Mouse (Mus musculus) heart, adult 2 months (tissue): ENCODE measurements at regions not wholly inside any gene's neighbourhood (a gene's known extent, or its start where the extent isn't known, plus 50 kb on each side); places are given as distances from the start of the nearest gene placed in this dataset.
A peak's percentile ranks its signal among the peaks of the same experiment; 100 is the strongest.

Source experiments
- DNase-seq, 2 experiments: peaks; one replicate each; pipeline ENCODE4 v3.0.0; 2021
- H3K27ac ChIP-seq: fragments of 200-600 bp; 2 replicates; pipeline ENCODE4 v1.8.1; 2022
- H3K27me3 ChIP-seq: fragments of 200-500 bp; 2 replicates; pipeline ENCODE4 v1.6.1; 2012; ENCODE audit warnings: mild to moderate bottlenecking, low read length, inconsistent platforms, mixed read lengths; ENCODE audit not compliant: control insufficient read depth, insufficient read depth
- H3K36me3 ChIP-seq: fragments of 200-500 bp; 2 replicates; pipeline ENCODE4 v1.6.1; 2012; ENCODE audit warnings: low read length, inconsistent platforms; ENCODE audit not compliant: control insufficient read depth, insufficient read depth
- H3K4me1 ChIP-seq: fragments of 200-500 bp; 2 replicates; pipeline ENCODE4 v1.6.1; 2011; ENCODE audit warnings: low read length; ENCODE audit not compliant: control insufficient read depth, insufficient read depth
- H3K4me3 ChIP-seq: fragments of 200-600 bp; 2 replicates; pipeline ENCODE4 v1.8.1; 2022
- H3K79me2 ChIP-seq: fragments of 200-500 bp; replicated peaks from 2 replicates; pipeline ENCODE4 v1.6.1; 2012; ENCODE audit warnings: mild to moderate bottlenecking, inconsistent platforms, low read length, moderate library complexity, mixed read lengths; ENCODE audit not compliant: control insufficient read depth, insufficient read depth
- H3K9ac ChIP-seq: fragments of 200-500 bp; 2 replicates; pipeline ENCODE4 v1.6.1; 2012; ENCODE audit warnings: low read depth, mild to moderate bottlenecking, control low read depth, inconsistent platforms, low read length, mixed read lengths
- CTCF ChIP-seq: fragments of 200-600 bp; IDR thresholded peaks from 2 replicates; pipeline ENCODE4 v1.8.1; 2022; ENCODE audit warnings: antibody characterized with exemption, mild to moderate bottlenecking, moderate library complexity
- EP300 ChIP-seq: fragments of 200-500 bp; IDR thresholded peaks from 2 replicates; pipeline ENCODE4 v1.6.1; 2011; ENCODE audit warnings: low read depth, low read length, control low read depth; ENCODE audit not compliant: insufficient read depth
- POLR2A ChIP-seq: fragments of 200-500 bp; IDR thresholded peaks from 2 replicates; pipeline ENCODE4 v1.6.1; 2011; ENCODE audit warnings: mild to moderate bottlenecking, low read depth, low read length, control low read depth; ENCODE audit not compliant: insufficient read depth
- WGBS: fragments of 180-500 bp; shearing (Covaris S2); methylation state at CpG from one replicate; pipeline ENCODE4 v1.1.7; 2018; 5-methylcytosine and 5-hydroxymethylcytosine counted together
- intact Hi-C: fragments of 180-260 bp; cut with DNase I; formaldehyde crosslinking; loops from one replicate; pipeline ENCODE4 v1.15.1; 2025

DNA sequence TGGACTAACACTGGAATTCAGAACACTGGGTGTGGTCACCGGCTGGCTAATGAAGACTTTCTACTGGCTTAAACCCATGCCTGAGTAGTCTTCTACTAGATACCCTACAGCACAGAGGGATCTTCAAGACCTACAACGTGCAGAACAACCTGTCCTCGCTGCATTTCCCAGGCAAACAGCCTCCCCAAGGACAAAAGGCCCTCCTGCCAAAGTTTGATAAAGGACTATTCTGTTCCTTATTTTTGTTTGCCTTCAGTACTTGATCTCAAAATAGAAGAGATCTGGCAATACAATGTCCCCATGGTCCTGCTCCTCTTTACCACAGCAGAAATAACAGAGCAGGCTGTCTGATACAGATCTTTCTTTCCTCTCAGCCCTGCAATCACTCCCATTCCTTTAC lies 85.2 kb upstream of the 2610301B20Rik start:
- WGBS: 39% methylated on average over 3 of the region's 3 CpGs
- intact Hi-C loops: no loop called here
- Histone ChIP-seq H3K79me2 (no peaks in the 10 kb centered on the region), H3K36me3 (no peaks in the 10 kb centered on the region), H3K9ac (no peak overlapping the region), H3K27me3 (no peaks in the 10 kb centered on the region), H3K4me3 (no peak overlapping the region), H3K27ac (peak overlapping the region; percentile 43), H3K4me1 (no peaks in the 10 kb centered on the region)
- peak in 1 of 2 experiments; percentile 24 for DNase-seq
- TF ChIP-seq CTCF: no peak
- TF ChIP-seq POLR2A: no peak
- TF ChIP-seq EP300: no peak

DNA sequence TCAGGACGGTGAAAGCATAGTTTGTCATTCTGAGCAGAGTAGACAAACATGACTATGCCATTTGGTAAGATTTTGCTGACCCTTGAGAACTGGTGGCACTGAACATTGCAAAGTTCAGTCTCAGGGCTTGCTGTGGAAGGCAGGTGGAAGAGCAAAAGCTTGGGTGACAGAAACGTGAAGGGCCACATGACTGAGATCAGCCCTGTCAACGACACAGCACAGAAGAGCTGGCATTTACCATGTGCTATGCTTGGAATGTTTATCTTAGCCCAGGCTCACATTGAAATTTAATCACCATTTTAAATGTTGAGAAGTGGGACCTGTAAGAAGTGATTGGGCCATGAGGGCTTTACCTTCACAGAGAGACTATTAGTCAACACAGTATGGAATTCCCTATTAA lies 81.7 kb upstream of the 2610301B20Rik start:
- no peak for DNase-seq
- TF ChIP-seq POLR2A (no peak), CTCF (no peak)
- Histone ChIP-seq H3K79me2 (no peaks in the 10 kb centered on the region), H3K27ac (no peak overlapping the region), H3K4me3 (no peak overlapping the region), H3K4me1 (no peaks in the 10 kb centered on the region), H3K36me3 (no peaks in the 10 kb centered on the region), H3K9ac (no peak overlapping the region), H3K27me3 (no peaks in the 10 kb centered on the region)
- intact Hi-C loops: no loop called here
- WGBS: 46% methylated on average over 3 of the region's 3 CpGs

GRCm38 (mm10) chr4:10794471-10794870 lies 79.8 kb upstream of the 2610301B20Rik start:
- intact Hi-C loops: no loop called here
- 70% methylated on average over 3 of the region's 3 CpGs for WGBS
- H3K4me3 ChIP-seq: no peak overlapping the region

DNA sequence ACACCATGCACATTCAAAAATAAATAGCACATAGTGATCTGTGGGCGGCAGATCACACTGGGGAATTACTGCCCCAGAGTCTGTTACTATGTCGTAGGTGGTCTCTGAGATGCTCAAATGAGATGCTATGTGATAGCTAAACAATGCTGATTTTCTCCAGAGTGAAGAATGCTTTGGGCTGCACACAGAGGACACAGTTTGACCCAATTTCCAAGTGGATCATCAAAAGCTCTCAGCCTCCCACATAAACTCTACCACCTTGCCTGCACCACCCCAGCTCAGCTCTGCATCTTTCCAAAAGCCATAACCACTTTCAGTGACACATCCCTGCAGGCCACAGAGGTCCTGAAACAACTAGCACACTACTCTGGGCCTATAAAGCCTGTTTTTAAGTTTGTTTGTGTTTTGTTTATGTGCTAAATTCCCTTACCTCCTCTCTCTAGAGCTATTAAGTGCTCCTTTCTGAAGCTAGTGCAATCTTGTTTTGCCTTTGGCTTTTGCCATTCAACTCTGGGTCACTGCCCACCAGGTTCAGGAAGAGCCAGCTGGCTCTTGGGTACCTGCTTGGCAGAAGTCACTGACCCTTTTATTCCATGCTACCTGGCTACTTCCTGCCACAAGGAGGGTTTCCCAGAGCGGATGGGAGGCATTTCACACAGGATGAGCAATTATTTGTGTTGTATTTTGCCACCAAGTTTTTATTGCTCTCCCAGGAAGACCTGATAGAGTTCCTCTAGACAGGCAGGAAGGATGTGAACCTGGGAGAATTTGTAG lies 73.3 kb upstream of the 2610301B20Rik start:
- intact Hi-C loops: no loop called here
- no peak for DNase-seq
- WGBS: 70% methylated on average over 3 of the region's 3 CpGs
- no peak overlapping the region for H3K4me3 ChIP-seq
- H3K27me3 ChIP-seq: no peaks in the 10 kb centered on the region
- H3K4me1 ChIP-seq: no peaks in the 10 kb centered on the region
- H3K79me2 ChIP-seq: no peaks in the 10 kb centered on the region
- H3K36me3 ChIP-seq: no peaks in the 10 kb centered on the region
- TF ChIP-seq POLR2A (no peak), CTCF (no peak), EP300 (no peak)
- no peak overlapping the region for H3K27ac ChIP-seq
- H3K9ac ChIP-seq: no peak overlapping the region

More at GRCm38 (mm10) chr4:10794471-10794870, 79.8 kb upstream of the 2610301B20Rik start:
- H3K36me3 ChIP-seq: no peaks in the 10 kb centered on the region
- TF ChIP-seq POLR2A (no peak), EP300 (no peak), CTCF (no peak)
- no peaks in the 10 kb centered on the region for H3K27me3 ChIP-seq
- no peak overlapping the region for H3K9ac ChIP-seq
- DNase-seq: no peak
- no peak overlapping the region for H3K27ac ChIP-seq
- no peaks in the 10 kb centered on the region for H3K79me2 ChIP-seq
- no peaks in the 10 kb centered on the region for H3K4me1 ChIP-seq

DNA sequence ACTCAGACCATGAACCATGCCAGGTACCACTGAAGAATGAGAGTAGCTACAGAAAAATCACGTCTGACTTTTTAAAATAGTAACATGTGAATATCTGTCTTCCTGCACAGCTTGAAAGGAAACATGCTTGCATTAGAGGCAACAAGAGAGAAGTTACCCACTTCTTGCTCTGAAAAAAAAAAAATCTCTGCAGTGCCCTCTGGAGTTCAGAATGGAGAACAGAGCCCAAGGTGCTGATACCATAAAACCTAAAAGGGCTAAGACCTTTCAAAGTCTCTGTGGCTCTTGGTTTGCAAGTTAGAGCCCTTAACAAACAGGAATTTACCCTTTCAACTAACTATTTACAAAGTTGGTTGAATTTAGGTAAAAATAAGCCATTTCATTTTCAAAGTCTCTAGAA lies 69.6 kb upstream of the 2610301B20Rik start:
- Histone ChIP-seq H3K36me3 (no peaks in the 10 kb centered on the region), H3K4me3 (no peak overlapping the region), H3K9ac (no peak overlapping the region), H3K27ac (no peak overlapping the region), H3K27me3 (no peaks in the 10 kb centered on the region), H3K79me2 (no peaks in the 10 kb centered on the region), H3K4me1 (no peaks in the 10 kb centered on the region)
- DNase-seq: no peak
- 7% methylated on average over 1 of the region's 1 CpGs for WGBS
- intact Hi-C loops: no loop called here
- no peak for TF ChIP-seq EP300
- no peak for TF ChIP-seq POLR2A
- TF ChIP-seq CTCF: peak; percentile 51

DNA sequence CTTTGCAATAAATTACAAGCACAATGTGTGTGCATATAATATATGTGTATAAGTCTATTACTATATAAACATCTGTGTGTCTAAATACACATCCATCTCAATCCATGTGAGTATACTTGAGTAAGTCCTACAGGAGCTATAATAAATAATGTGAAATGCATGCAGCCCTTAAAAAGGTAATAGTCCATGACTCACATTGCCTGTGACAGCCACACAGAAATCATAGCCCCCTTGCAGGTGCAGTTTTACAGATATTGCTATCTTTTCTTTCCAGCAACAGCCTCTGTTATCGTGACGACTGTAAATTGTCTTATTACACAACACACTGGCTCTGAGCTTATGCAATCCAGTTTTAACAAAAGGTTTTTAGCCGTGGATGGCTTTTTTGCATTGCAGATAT lies 67.0 kb upstream of the 2610301B20Rik start:
- TF ChIP-seq CTCF (no peak), EP300 (no peak), POLR2A (no peak)
- Histone ChIP-seq H3K9ac (no peak overlapping the region), H3K27ac (no peak overlapping the region), H3K79me2 (no peaks in the 10 kb centered on the region), H3K4me3 (no peak overlapping the region), H3K36me3 (no peaks in the 10 kb centered on the region), H3K27me3 (no peaks in the 10 kb centered on the region), H3K4me1 (no peaks in the 10 kb centered on the region)
- intact Hi-C loops: no loop called here
- WGBS: 64% methylated on average over 3 of the region's 3 CpGs
- no peak for DNase-seq
